18 mouse cellular contexts compared by ENCODE assay signal in the genomic region with DNA sequence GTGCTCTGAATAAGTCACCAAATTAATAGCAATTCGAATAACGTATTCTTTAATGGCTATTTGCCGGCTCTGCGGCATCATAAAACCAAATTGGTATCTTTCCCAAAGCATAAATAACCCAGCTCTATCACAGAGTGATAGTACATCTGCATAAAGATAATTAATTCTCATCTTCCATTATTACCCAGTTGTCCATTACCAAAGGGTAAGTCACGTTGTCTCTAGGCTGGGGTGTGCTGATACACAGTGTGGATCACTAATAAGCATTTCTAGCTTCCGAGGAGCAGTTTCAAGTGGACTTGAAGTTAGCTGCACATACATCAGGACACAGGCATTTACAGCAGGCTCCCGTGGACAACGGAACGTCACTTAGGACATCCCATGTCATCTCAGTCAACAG.
"Had no signal": no experiment of that assay in that cellular context is flagged by ENCODE, and none has a peak within 500 bp of the region (broad histone marks: within the 10 kb centered on the region; RNA-seq: fewer than 3 reads in every experiment).

No protein-coding gene starts in this region.

- DNase-seq: lung, adult 18-20 months; lung, embryonic 14.5 days; lung, postnatal 10 days; lung, postnatal 4 days; midbrain, embryonic 14.5 days; retina, postnatal 1 day; right cerebral cortex, adult 18-20 months; right cerebral cortex, postnatal 25 days; right cerebral cortex, postnatal 4 days; spleen, adult 18-20 months; thymus, adult 18-20 months; thymus, postnatal 14 days; thymus, postnatal 36 days had no signal

- H3K36me3 ChIP-seq: midbrain, embryonic 10.5 days; midbrain, embryonic 12.5 days had no signal

- H3K4me3 ChIP-seq: midbrain, embryonic 10.5 days; midbrain, embryonic 12.5 days; myocyte had no signal

- H3K4me2 ChIP-seq: lung, embryonic 14.5 days; midbrain, embryonic 12.5 days had no signal

- H3K9me3 ChIP-seq: midbrain, embryonic 10.5 days; midbrain, embryonic 12.5 days had no signal

- H3K27me3 ChIP-seq: midbrain, embryonic 12.5 days had no signal

- H3K9ac ChIP-seq: liver, embryonic 14.5 days; lung, embryonic 14.5 days; midbrain, embryonic 12.5 days had no signal

- ATAC-seq: midbrain, embryonic 16.5 days had no signal

- H3K27ac ChIP-seq: liver, embryonic 14.5 days; midbrain, embryonic 10.5 days; midbrain, embryonic 12.5 days had no signal
